Mouse (Mus musculus) cerebellum, adult 11-12 months (tissue): ENCODE results near the gene Usp19.

Experiments used
- DNase-seq: peaks from one replicate; pipeline ENCODE4 v3.0.0; 2022

The Usp19 gene

DNA sequence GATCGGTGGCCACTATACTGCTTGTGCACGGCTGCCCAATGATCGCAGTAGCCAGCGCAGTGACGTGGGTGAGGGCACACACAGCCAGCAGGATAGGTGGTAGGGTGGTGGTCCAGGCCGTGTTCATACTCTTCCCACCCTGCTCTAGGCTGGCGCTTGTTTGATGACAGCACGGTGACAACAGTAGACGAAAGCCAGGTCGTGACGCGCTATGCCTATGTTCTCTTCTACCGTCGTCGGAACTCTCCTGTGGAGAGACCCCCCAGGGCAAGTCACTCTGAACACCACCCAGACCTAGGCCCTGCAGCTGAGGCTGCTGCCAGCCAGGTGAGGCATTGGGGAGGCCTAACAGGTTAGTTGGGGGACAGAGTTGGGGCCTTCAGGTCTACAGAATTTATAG, 9.5 kb downstream of the Usp19 start:
- no peak for DNase-seq

DNA sequence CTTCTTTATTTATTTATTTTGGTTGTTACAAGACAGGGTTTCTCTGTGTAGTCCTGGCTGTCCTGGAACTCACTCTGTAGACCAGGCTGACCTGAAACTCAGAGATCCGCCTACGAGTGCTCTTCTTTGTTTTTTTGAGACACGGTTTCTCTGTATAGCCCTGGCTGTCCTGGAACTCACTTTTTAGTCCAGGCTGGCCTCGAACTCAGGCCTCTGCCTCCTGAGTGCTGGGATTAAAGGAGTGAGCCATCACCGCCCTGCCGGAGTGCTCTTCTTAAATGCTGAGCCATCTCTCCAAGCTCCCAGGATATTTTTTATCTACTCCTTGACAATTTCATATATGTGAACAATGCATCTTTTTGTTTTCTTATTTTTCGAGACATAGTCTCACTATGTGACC, 16.5 kb downstream of the Usp19 start:
- no peak for DNase-seq

DNA sequence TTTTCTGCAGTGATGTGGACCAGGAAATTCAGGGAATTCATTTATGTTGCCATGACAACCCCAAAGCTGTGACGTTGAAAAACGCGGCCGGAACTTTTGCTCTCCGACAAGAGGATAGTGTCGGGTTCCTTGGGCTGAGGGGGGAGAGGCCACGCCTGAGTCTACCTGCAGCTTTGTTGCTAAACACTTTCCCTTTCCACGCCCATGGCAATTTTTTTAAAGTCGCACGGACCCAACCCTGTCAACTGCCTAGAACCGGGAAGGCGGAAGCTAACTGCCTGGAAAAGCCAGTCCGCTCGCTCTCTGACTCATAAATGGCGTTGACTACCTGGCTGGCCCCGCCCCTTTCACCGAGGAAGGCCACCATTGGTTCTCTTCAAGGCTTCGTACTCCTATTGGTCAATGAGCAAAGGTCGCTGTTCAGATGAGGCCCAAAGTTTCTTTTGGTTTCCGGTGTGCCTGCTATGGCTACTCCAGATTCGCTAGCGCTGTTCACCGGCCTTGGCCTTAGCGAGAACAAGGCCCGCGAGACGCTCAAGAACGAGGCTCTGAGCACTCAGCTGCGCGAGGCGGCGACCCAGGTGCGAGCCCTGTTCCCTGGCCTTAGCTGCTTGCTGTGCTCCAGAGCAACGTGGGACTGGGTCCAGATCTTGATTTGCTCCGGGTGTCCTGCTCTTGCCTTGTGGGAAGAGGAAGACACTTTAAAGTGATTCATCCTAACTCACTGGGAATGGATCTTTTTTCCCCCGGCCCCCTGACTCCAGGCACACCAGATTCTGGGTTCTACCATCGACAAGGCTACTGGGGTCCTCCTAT, 17.4 kb downstream of the Usp19 start, which contains the start of gene Qars:
Gene Qars (plus strand): TSS at position 88 of the 816 bp plus-strand sequence.
- peak; percentile 92 for DNase-seq

- DNase-seq = no peak
These were observed 18.4 kb downstream of the Usp19 start for GRCm38 (mm10) chr9:108508776-108509175.

- DNase-seq = peak; percentile 96
These were observed 26.2 kb downstream of the Usp19 start, which contains the start of gene Qrich1 for GRCm38 (mm10) chr9:108516380-108517251. TSS of gene Qrich1 (plus strand) at chr9:108516806.

GRCm38 (mm10) chr9:108517253-108517930, 27.0 kb downstream of the Usp19 start:
- peak; percentile 81 for DNase-seq

GRCm38 (mm10) chr9:108517931-108518332, 27.5 kb downstream of the Usp19 start:
- DNase-seq = no peak

- DNase-seq = no peak
These were observed 31.2 kb downstream of the Usp19 start for GRCm38 (mm10) chr9:108521604-108522003.

- DNase-seq = no peak
These were observed 32.9 kb downstream of the Usp19 start for GRCm38 (mm10) chr9:108523341-108523740.

DNA sequence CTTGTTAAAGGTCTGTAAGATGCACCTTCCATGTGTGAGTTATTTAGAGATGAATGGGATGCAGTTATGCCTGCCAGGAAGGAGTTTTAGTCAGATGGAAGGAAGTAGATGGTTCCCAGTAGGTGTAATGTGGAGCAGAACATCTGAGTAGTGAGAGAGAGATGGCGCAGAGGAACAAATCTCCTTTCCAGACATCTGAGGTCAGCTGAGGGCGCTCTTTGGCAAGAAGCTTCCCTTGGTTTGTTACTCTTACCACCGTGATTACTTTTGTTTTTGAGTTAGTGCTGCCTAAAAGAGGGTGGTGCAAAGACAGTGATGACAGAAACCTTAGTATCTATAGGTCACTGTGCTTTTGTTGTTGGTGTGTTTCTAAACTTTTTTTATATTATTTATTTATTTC, 35.0 kb downstream of the Usp19 start:
- DNase-seq = no peak

DNA sequence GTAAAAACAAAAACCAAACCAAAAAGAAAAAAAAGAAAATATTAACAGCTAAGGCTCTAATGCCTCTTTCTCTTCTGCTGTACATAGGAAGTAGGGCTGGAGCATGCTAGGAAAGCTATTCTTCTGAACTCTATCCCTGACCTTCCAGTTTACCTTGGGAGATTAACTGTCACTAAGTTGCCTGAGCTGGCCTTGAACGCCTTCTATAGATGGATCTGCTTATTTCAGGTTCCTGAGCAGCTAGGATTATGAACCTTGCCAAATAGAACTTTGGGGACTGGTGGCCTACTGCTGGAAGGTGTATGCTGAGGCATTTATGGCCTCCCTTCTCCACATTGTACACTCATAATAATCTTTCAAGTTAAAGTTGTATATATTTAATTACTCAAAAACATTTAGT, 40.6 kb downstream of the Usp19 start:
- DNase-seq = no peak

GRCm38 (mm10) chr9:108531496-108531895, 41.1 kb downstream of the Usp19 start:
- no peak for DNase-seq

GRCm38 (mm10) chr9:108540846-108541245, 50.4 kb downstream of the Usp19 start:
- no peak for DNase-seq

DNA sequence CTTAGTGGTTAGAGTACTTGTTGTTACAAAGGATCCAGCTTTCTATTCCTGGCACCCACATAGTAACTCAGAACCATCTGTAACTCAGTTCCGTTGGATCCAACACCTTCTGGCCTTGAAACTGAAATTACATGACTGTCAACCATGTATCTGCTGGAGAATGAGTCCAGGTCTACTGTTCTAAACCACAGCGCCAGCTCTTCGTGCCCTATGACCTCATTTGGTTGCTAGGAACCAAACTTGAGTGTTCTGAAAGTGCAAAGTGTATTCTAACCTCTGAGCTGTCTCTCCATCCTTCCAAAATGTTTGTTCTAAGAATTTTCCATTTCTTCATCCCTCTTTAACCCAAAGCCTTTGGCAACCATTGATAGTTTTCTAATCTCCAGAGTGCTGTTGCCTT, 55.6 kb downstream of the Usp19 start:
- DNase-seq = no peak

DNA sequence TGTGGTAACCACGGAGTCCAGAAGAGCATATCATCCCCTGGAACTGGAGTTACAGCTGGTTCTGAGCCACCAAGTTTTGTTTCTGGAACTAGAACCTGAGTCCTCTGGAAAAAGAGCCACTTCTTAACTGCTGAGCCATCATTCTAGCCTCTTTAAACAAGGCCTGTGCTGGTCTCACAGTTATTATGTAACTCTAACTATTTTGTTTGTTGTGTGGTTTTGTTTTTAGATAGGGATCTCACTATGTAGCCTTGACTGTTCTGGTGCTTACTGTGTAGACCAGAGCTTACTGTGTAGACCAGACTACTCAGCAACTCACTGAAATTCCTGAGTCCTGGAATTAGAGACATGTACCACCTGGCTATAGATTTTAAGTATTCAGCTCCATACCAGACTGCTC, 56.5 kb downstream of the Usp19 start:
- no peak for DNase-seq
